Mouse (Mus musculus) MEL (cell line): Measurements from ENCODE around the gene Tspan18.

Source experiments
- CHD1 ChIP-seq: IDR thresholded peaks from 2 replicates; pipeline ENCODE4 v1.6.1; 2012; ENCODE audit warnings: low read depth, mild to moderate bottlenecking, inconsistent platforms, low read length, improper control_type of control experiment
- CTCF ChIP-seq, 3 experiments: IDR thresholded peaks in 2 of 3; conservative IDR thresholded peaks in 1 of 3; 2 replicates each; pipeline ENCODE4 v1.5.1; 2011 to 2012; ENCODE audit warnings: low read length in 3 of 3, low read depth in 2 of 3, mild to moderate bottlenecking in 2 of 3, improper control_type of control experiment in 1 of 3, inconsistent platforms in 1 of 3, mixed read lengths in 1 of 3, moderate library complexity in 1 of 3; ENCODE audit not compliant: control insufficient read depth in 1 of 3, insufficient read depth in 1 of 3, poor library complexity in 1 of 3, severe bottlenecking in 1 of 3
- EP300 ChIP-seq, 2 experiments: IDR thresholded peaks; 2 replicates each; pipeline ENCODE4 v1.6.1; 2011; ENCODE audit warnings: improper control_type of control experiment in 2 of 2, low read length in 2 of 2, low read depth in 1 of 2, mild to moderate bottlenecking in 1 of 2
- MAX ChIP-seq: IDR thresholded peaks from 2 replicates; pipeline ENCODE4 v1.6.1; 2011; ENCODE audit warnings: low read length, improper control_type of control experiment
- MAZ ChIP-seq: IDR thresholded peaks from 2 replicates; pipeline ENCODE4 v1.6.1; 2012; ENCODE audit warnings: low read depth, mild to moderate bottlenecking, inconsistent platforms, low read length, improper control_type of control experiment
- RAD21 ChIP-seq: IDR thresholded peaks from 2 replicates; pipeline ENCODE4 v1.6.1; 2011; ENCODE audit warnings: mild to moderate bottlenecking, low read depth, low read length, improper control_type of control experiment
- ZC3H11A ChIP-seq: IDR thresholded peaks from 2 replicates; pipeline ENCODE4 v1.6.1; 2012; ENCODE audit warnings: low read depth, mild to moderate bottlenecking, inconsistent platforms, low read length, improper control_type of control experiment
- ZNF384 ChIP-seq: IDR thresholded peaks from 2 replicates; pipeline ENCODE4 v1.6.1; 2012; ENCODE audit warnings: low read depth, mild to moderate bottlenecking, inconsistent platforms, low read length, improper control_type of control experiment

- TF ChIP-seq ZNF384, result no peak
- TF ChIP-seq EP300 (IDR thresholded peaks at IDR 0.05; ENCODE audit: low read depth in 1 of 2, low read length in 2 of 2), result no peak
- no peak for TF ChIP-seq ZC3H11A
- no peak for TF ChIP-seq MAX
- TF ChIP-seq CTCF (IDR thresholded peaks at IDR 0.05 in 2 of 3, conservative IDR thresholded peaks at IDR 0.05 in 1 of 3; ENCODE audit: control insufficient read depth in 1 of 3, insufficient read depth in 1 of 3, low read depth in 2 of 3, low read length in 3 of 3, poor library complexity in 1 of 3, severe bottlenecking in 1 of 3), result no peak
- no peak for TF ChIP-seq MAZ
- TF ChIP-seq RAD21, result no peak
- TF ChIP-seq CHD1, result no peak
Observed at GRCm38 (mm10) chr2:93377797-93378196, 43.5 kb upstream of the Tspan18 start.
